In the genomic region with DNA sequence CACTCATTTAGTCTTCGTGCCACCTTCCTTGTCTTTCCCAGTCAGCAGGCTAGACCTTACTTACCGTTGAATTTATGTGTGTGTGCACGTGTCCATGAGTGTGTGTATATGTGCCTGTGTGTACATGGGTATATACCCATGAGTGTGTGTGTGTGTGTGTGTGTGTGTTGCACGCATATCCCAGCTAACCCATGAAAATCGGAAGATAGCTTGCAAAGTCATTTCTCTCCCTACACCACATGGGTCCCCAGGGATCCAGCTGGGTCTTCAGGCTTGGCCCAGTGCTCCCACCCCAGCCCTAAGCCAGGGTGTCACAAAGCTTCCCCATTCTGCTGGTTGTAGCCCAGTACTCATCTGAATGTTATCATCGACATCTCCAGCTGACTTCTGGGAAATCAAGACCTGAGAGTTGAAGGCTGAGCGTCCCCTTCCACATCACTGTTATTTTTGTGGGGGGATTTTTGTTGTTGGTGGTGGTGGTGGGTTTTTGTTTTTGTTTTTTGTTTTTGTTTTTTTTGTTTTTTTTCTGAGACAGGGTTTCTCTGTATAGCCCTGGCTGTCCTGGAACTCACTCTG, we compare ENCODE assay signal across 20 mouse cellular contexts.
"Had no signal": no experiment of that assay in that cellular context is flagged by ENCODE, and none has a peak within 500 bp of the region (broad histone marks: within the 10 kb centered on the region; RNA-seq: fewer than 3 reads in every experiment).

No protein-coding gene starts in this region.

- H3K36me3 ChIP-seq: midbrain, embryonic 15.5 days; neural tube, embryonic 12.5 days; neural tube, embryonic 15.5 days had no signal

- ATAC-seq: midbrain, embryonic 15.5 days had no signal

- H3K27ac ChIP-seq: left cerebral cortex, adult 2 months; liver, embryonic 13.5 days; midbrain, embryonic 15.5 days; neural tube, embryonic 12.5 days; neural tube, embryonic 15.5 days had no signal

- H3K27me3 ChIP-seq: liver, embryonic 13.5 days; midbrain, embryonic 15.5 days; neural tube, embryonic 12.5 days; neural tube, embryonic 15.5 days had no signal

- H3K4me2 ChIP-seq: liver, embryonic 13.5 days; midbrain, embryonic 11.5 days; midbrain, embryonic 15.5 days; neural tube, embryonic 12.5 days; neural tube, embryonic 15.5 days had no signal

- H3K9me3 ChIP-seq: liver, embryonic 13.5 days; midbrain, embryonic 15.5 days; neural tube, embryonic 12.5 days; neural tube, embryonic 15.5 days had no signal

- H3K4me3 ChIP-seq: left cerebral cortex, adult 2 months; liver, embryonic 13.5 days; midbrain, embryonic 15.5 days; neural tube, embryonic 12.5 days; neural tube, embryonic 15.5 days had no signal

- DNase-seq: kidney, adult 18-20 months; kidney, adult 9 months; kidney, postnatal 36 days; layer of hippocampus, postnatal 36 days; liver, embryonic 13.5 days; lung, adult 2 months; lung, postnatal 14 days; lung, postnatal 4 days; right cerebral cortex, adult 18-20 months; right cerebral cortex, postnatal 14 days; right cerebral cortex, postnatal 4 days; spleen, adult 18-20 months; thymus, adult 2 months; thymus, postnatal 14 days; thymus, postnatal 4 days had no signal

- H3K9ac ChIP-seq: liver, embryonic 13.5 days; midbrain, embryonic 15.5 days; neural tube, embryonic 12.5 days; neural tube, embryonic 15.5 days had no signal
